12 mouse cellular contexts compared by ENCODE assay signal in genomic region chr16:26005811-26006210, GRCm38 (mm10).
"Had no signal": no experiment of that assay in that cellular context is flagged by ENCODE, and none has a peak within 500 bp of the region (broad histone marks: within the 10 kb centered on the region; RNA-seq: fewer than 3 reads in every experiment).

No protein-coding gene starts in this region.

- DNase-seq: retina, postnatal 1 day; right cerebral cortex, adult 18-20 months; right cerebral cortex, postnatal 14 days; right cerebral cortex, postnatal 25 days; right cerebral cortex, postnatal 4 days; spleen, adult 18-20 months; thymus, adult 18-20 months; thymus, adult 2 months; thymus, postnatal 14 days; thymus, postnatal 25 days; thymus, postnatal 36 days; thymus, postnatal 4 days had no signal
